Mouse (Mus musculus): ENCODE data around the gene Ret.

The Ret gene

GRCm38 (mm10) chr6:118197440-118197975 lies at the start of gene Ret:
Gene Ret, minus strand, starts transcription at chr6:118197718.
- CTCF ChIA-PET, result no interaction called here

- CTCF ChIA-PET, result no interaction called here
Observed at GRCm38 (mm10) chr6:118247161-118247560, 49.6 kb upstream of the Ret start.

- CTCF ChIA-PET, result no interaction called here
Observed at GRCm38 (mm10) chr6:118244106-118244505, 46.6 kb upstream of the Ret start.

GRCm38 (mm10) chr6:118242941-118243340 lies 45.4 kb upstream of the Ret start:
- CTCF ChIA-PET, result no interaction called here

GRCm38 (mm10) chr6:118226072-118226471 lies 28.6 kb upstream of the Ret start:
- CTCF ChIA-PET, result no interaction called here

- CTCF ChIA-PET, result no interaction called here
Observed at GRCm38 (mm10) chr6:118222471-118222870, 25.0 kb upstream of the Ret start.

- CTCF ChIA-PET, result no interaction called here
Observed at GRCm38 (mm10) chr6:118215676-118216075, 18.2 kb upstream of the Ret start.

- CTCF ChIA-PET, result no interaction called here
Observed at GRCm38 (mm10) chr6:118208326-118208725, 10.8 kb upstream of the Ret start.

GRCm38 (mm10) chr6:118206386-118206785 lies 8.9 kb upstream of the Ret start:
- CTCF ChIA-PET, result no interaction called here

GRCm38 (mm10) chr6:118205176-118205890 lies 7.8 kb upstream of the Ret start:
- CTCF ChIA-PET, result interaction anchor here (0.6 kb wide), 1 partner anchor 913 kb away, joined by 5 read pairs; no protein-coding TSS in a partner anchor

- CTCF ChIA-PET, result no interaction called here
Observed at GRCm38 (mm10) chr6:118204112-118204511, 6.6 kb upstream of the Ret start.

GRCm38 (mm10) chr6:118196751-118197439 lies 623 bp downstream of the Ret start:
- CTCF ChIA-PET, result no interaction called here

GRCm38 (mm10) chr6:118195108-118195507 lies 2.4 kb downstream of the Ret start:
- CTCF ChIA-PET, result no interaction called here

GRCm38 (mm10) chr6:118192882-118193281 lies 4.6 kb downstream of the Ret start:
- CTCF ChIA-PET, result interaction anchor here (0.8 kb wide), 1 partner anchor 342 kb away, joined by 15 read pairs; no protein-coding TSS in a partner anchor

GRCm38 (mm10) chr6:118192199-118192598 lies 5.3 kb downstream of the Ret start:
- CTCF ChIA-PET, result interaction anchor here (0.8 kb wide), 1 partner anchor 342 kb away, joined by 15 read pairs; no protein-coding TSS in a partner anchor

GRCm38 (mm10) chr6:118189764-118190163 lies 7.8 kb downstream of the Ret start:
- CTCF ChIA-PET, result no interaction called here

GRCm38 (mm10) chr6:118188599-118188998 lies 8.9 kb downstream of the Ret start:
- CTCF ChIA-PET, result no interaction called here

- CTCF ChIA-PET, result no interaction called here
Observed at GRCm38 (mm10) chr6:118187285-118187641, 10.3 kb downstream of the Ret start.

- CTCF ChIA-PET, result interaction anchor here (0.6 kb wide), 1 partner anchor 9 kb away, joined by 16 read pairs; no protein-coding TSS in a partner anchor
Observed at GRCm38 (mm10) chr6:118186620-118187284, 10.8 kb downstream of the Ret start.

GRCm38 (mm10) chr6:118184126-118184525 lies 13.4 kb downstream of the Ret start:
- CTCF ChIA-PET, result no interaction called here

- CTCF ChIA-PET, result no interaction called here
Observed at GRCm38 (mm10) chr6:118180085-118180423, 17.5 kb downstream of the Ret start.

GRCm38 (mm10) chr6:118179316-118180084 lies 18.0 kb downstream of the Ret start:
- CTCF ChIA-PET, result interaction anchor here (0.6 kb wide), 1 partner anchor 172 kb away, joined by 3 read pairs; no protein-coding TSS in a partner anchor
